Mouse (Mus musculus) gonadal fat pad, adult 2 months (tissue): Measurements from ENCODE around the gene Hipk2. TPM values are rescaled to one million over a fixed set of nuclear protein-coding genes. Genes with fewer than 3 reads are reported as not detected.

Experiments used
- DNase-seq: peaks from one replicate; pipeline ENCODE4 v3.0.0-alpha.2; 2012; ENCODE audit warnings: low read depth
- polyA plus RNA-seq: library from polyadenylated mRNA; depleted of rRNA; stranded (reverse); fragments of >200 nt; gene quantifications from 2 replicates; pipeline ENCODE4 v1.2.3, GENCODE M21; 2012

Hipk2 gene
- polyA plus RNA-seq, 1 experiment, result 48.4 TPM

DNA sequence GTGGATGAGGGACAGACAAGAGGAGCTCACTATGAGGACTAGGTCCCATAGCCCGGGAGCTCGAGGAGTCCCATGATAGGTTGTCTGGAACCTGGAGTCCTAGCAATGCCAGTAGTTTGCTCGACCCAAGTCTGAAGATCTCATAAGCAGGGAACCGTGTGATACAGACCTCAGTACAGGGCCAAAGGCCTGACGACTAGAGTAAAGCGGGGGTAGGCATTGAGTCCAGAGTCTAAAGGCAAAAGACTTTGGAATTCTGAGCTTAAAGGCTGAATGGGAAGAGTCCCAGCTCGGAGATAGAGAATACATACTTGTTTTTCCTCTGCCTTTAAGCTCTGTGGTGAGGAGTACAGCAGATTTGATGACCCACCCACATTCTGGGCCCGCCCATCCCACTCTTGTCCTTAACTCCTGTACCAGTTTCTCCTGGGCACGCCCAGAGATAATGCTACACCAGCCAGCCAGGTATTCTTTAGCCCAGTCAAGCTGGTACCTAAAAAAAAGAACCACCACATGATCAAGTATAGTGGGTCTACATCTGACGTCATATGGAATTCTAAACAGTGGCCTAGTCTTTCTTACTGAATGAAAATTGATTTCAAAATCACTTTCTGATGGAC, 27.0 kb upstream of the Hipk2 start:
- DNase-seq, result no peak

DNA sequence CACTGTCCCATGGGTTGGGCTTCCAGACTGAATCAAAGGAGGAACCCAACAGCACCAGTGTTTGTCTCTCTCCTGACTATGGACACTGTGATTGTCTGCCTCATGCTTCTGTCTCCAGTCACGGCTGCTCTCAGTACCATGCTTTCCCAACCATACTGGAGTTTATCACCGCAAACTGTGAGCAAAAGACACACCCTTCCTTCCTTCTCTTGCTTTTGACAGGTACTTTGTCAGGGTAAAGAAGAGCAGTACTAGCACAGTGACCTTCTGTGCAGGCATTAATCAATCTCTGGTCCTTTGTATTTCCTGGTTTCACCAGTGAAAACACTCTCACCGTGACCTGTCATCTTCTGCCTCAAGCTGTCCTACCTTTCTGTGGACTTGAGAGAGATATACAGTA, 25.7 kb upstream of the Hipk2 start:
- no peak for DNase-seq

DNA sequence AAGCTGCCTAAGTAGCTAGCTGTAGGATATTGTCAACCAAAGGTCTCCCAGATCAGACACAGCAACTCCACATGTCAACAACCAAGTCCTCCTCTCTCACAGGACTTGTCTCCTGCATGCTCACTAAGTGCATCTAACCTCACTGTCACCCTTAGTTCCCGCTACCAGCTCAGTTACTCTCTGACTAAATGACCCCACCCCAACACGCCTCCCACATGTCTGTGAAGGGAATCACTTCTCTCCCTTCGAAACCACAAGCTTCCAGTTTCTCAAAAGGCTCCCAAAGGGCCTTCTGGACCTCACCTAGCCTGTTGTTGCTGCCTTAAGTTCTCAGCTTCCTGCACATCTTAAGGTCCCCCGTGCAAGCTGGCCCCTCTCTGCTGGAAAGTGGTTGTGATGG, 25.2 kb upstream of the Hipk2 start:
- no peak for DNase-seq

DNA sequence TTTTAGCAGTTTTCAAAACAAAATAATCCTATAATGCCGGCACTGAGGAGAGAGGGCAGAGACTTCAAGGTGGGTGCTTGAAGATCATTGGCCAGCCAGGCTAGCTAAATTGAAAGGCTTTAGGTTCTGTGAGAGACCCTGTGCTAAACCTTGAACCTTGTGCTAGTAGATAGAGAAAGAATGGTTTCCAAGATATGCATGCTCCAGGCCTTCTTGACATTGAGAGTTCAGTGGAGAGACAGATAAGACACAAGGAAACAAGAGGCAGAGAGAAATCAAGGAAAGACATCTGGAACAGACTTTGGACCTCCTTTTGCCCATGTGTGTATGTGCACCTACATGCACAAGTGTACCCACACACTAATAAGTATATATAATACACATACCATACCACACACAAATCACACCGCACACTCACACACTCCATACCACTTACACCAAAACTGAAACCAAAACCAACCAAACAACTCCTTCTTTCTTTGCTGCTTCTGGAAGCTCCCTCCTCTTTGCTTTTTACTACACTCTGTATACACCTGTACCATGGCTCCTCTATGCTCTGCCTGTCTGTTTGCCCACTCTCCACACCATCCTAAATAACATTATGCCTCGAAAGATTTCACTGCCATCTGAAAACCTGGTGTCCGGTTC, 24.6 kb upstream of the Hipk2 start:
- no peak for DNase-seq

DNA sequence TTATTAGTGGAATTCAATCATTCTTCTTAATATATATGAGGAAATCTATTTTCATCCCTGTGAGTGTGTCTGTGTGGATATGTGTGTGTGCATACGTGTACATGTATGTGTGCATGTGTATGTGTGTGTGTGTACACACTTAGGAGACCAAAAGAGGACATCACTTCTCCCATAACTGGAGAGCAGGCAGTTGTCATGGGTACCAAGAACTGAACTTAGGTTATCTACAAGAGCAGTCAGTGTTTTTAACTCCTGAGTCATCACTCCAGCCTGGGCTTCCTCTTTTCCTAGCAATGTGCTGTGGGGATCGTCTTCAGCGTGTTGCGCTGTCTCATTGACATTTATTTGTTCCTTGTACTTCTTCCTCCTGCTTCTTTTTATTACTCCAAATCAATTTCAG, 24.1 kb upstream of the Hipk2 start:
- no peak for DNase-seq

DNA sequence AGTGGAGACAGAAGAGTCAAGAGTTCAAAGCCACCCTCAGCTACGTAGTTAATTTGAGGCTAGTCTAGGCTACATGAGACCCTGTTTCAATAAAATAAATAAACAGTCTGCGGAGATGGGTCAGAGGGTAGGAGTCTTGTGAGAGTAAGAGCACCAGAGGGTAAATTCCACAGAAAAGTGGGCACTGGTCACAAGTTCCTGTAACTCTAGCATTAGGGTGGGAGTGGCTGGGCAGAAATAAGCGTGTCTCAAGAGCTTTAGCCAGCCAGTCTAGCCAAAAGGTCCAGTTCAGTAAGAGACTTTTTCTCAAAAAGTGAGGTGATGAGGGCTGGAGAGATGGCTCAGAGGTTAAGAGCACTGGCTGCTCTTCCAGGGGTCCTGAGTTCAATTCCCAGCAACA, 17.6 kb upstream of the Hipk2 start:
- DNase-seq, result no peak

DNA sequence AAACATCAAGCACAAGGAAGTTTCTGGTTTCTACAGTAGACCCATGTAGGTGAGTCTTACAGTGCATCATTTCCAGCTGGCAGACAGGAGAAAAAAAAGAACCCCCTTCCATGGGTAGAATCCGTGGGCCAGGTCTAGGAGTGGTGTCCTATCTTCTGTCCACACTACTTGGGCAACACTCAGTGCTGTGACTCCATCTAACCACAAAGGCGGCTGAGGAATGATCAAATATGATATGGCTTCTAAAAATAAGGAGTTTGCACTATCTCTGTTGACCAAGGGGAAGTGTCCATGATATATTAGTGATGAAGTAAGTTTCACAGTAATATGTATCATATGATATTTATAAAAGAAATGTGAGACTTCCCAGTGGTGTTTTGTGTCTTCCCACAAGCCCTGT, 16.1 kb upstream of the Hipk2 start:
- DNase-seq, result no peak

DNA sequence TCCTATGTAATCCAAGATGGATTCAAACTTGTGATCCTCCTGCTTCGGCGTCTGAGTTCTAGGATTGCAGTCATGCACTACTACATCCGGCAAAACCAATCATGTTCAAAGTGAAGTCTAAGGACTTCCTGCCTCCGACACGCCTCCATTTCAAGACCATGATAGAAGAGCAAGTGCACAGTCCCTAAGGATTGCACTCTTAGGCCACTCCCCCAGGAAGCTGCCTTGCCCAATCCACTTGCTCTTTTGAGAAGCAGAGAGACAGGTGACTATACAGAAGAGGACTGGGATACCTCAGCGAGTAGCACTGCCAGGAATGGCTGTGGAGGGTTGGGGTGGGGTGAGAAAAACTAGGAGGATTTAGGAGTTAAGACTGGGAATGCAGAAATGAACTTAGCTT, 13.2 kb upstream of the Hipk2 start:
- no peak for DNase-seq

DNA sequence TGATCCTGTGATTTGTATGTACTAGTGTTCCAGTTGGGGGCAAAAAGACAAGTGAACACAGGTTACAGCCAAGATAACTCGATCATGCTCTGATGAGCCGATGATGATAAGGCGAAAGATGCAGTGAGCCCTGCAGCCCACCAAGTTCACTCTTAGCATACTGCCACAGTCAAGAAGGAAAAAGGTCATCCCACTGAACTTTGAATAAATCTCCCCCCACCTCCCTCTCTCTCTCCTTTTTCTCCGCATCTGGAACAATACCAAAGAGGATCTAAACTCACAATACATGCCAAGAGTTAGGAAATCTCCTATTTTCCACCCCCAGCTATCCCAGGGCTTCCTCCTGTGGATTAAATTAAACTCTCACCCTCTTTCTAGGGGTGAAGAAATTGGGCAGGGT, 11.5 kb upstream of the Hipk2 start:
- DNase-seq, result no peak

DNA sequence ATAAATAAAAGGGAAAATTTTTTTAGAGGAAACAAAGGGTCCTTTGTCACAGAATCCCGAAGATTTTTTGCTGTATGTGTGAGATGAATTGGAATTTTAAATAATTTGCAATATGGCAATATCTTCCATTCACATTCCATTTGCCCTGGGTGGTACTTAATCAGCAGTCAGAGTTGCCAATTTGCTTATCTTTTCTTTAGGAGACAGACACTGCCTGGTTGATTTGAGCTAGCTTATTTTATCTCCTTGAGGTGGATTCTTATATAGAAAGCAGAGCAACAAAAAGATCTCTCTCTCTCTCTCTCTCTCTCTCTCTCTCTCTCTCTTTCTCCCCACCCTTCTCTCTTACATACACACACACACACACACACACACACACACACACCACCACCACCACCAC, 9.2 kb upstream of the Hipk2 start:
- no peak for DNase-seq

DNA sequence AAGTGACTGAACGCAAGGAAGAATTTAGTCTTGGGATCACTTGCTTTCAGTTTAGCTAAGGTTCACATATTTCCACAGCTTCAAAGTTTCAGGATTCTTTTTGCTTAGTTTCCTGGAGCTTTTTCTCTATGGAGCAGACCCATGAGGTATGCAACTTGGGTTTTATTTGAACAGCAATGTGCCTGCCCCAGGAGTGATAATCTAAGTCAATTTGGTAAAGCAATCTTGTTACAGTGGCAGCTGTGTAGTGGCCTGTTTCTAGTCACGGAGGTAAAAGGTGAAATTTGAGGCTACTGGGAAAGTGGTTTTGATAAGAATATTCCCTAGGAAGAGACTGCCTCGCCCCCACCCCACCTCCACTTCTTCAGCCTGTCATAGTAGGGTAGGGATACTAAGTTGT, 8.5 kb upstream of the Hipk2 start:
- no peak for DNase-seq

DNA sequence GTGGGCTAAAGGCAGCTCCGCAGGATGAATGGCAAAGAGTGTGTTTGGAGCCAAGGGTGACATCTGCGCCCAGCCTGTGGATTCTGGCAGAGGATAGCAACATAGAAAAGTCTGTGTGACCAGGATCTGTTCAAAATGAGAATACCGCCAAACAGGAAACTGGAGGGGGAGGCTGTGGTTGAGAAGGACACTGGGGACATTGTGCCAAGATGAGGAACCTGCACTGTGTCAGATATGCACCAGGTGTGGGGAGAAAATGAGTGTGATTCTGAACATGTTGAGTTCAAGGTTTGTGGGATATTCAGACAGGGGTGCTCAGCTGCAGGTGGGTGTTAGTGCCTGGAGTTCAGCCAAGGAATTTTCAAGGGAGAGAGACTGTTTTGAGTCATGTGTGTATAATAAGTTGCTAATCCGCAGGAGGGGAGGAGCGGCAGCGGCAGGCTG, 6.8 kb upstream of the Hipk2 start:
- DNase-seq, result no peak

DNA sequence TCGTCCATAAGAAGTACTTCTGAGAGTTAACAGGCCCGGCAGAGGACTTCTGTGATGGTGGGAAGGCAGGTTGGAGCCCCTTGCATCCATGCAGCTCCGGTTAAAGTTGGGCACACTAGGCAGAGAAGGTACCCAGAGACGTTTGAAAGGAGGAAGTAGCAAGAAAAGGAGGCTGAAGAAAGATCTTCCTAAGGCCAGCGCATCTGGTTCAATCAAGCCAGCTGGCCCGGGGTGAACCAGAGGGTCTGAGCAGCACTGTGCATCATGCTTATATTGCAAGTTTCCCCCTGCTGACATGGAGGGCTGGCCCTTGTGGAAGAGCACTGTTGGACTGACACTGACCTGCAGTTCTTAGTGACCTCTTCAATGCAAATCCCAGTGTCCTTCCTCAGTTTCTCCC, 6.0 kb upstream of the Hipk2 start:
- DNase-seq, result no peak

DNA sequence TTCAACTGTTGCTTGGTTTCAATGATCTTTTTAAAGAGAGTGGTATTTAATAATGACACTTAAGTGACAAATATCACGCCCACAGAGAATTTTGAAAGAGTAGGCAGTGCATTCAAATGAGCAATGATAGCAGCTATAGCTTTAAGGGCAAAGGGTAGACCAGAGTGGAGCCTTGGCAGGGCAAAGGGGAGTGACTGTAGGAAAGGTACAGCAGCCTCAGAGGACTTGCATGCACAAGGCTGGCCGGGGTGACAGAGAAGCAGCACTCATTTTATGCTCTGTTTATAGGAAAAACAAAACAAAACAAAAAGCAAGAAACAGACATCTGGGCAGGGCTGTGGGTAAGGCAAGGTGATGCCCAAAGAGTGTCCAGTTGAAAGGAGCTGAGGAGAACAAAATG, 5.5 kb upstream of the Hipk2 start:
- no peak for DNase-seq

DNA sequence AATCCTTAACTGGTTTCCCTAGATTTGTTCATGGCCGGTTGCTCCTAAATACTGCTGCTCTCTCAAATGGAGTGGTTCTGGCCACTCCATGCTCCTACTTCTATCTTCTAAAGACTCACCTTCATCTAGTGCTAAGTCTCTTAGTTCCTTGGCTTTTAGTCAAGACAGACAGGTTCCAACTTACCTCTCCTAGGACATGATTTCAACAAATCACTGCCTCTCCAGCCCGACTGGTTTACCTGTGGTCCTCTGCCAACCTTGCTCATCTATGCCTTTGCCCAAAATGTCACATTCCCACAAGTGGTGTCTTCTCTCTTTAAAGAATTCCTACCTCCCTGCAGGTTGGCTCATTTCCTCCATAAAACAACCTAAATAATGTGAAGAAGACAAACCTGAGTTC, 1.7 kb upstream of the Hipk2 start:
- peak; percentile 90 for DNase-seq

DNA sequence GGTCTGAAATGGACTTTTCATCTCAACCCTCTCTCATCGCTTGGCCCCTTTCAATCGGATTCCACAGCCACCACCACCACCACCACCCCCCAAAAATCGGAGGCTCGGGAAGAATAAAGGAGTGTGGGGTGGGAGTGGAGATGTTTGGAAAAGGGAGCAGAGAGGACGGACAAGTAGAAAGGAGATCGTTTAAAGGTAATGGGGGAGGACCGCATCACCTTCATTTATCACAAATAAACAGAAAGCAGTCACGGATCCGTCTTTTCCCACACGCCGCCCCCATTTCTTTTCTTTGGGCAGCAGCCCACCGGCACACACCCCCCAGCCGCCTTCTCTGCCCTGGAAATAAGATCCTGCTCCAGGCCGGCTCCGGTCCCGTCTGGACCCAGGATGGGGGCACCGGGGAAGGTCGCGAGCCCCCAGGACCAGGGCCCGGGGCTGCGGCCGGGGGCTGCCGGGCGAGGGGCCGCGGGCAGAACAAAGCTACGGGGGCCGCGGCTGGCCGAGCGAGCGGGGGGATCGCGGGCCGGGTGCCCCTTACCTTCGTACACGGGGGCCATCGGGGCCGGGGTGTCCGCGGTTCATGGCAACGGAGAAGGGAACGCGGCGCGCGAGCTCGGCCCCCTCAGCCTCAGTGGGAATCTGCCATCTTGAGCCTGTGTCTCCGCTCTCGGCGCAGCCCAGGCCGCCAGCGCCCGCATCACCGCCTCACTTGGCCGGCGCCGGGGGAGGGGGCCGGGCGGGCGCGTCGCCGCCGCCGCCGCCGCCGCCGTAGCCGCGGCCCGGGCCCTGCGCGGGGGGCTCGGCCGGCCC, 501 bp downstream of the Hipk2 start, which contains the start of gene Tbxas1:
Gene Tbxas1, plus strand, starts transcription at position 147 of the 813 bp plus-strand sequence.
- no peak for DNase-seq

DNA sequence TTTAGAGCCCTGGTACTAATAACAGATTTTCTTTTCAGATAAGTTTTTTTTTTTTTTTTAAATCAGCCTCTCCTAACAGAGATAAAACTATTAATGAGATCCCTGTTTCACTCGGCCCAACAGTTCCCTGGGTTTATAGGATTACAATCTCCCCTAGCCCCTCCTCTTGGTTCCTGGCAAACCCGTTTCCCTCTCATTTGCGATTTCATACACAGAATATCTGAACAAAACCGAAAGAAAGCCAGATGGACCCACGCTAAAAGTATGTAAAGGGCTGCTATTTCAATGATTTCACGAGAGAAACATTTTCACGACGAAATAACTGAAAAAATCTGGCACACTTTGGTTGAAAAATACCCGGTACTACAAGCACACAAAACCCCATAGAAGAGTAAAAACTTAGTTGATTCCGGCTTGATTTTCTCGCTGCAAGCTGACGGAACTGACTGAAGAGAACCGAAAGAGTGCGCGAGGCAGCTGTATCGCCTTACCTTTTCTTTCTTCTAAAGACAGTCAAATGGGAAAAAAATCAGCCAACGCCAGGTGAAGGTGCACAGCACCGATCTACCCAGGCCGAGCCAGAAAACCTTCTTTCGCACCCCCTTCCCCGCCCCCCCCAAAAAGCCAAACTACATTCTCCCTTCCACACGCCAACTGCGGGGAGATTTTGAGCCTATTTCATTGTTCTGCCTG, 1.3 kb downstream of the Hipk2 start:
- no peak for DNase-seq

DNA sequence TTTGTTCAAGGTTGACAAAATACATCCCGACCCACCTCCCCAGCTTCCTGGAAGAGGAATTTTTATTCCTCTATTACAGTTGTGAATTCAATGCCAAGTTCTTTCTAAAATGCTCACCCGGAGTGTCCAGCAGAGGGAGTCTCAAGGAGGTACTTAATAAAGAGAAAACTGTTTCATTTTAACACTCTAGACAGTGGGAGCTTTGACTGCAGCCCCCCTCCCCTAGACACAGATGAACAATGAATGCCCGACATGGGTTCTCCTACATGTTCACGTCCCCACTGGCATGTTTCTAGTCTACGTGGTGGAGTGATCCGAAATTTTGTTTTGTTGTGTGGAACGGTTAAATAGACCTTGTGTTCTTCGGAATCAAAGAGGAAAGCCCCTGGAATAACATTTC, 1.9 kb downstream of the Hipk2 start:
- DNase-seq, result no peak

DNA sequence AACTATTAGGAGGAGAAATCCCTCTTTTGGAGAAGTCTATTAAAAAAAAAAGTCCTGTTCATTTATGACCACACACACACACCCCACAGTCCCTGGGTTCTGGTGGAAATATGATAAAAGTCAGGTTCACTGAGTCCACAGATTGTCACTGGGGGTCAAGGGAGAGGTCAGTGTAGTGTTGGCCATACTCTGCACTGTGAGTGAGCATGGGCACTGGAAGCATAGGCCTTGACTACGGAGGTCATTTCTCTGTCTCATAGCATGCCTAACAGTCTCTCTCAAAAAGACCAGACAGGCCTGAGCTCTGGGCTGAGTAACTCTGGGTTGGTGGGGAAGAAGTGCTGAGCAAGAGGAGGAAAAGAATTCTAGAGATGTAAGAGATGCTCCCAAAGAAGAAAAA, 2.6 kb downstream of the Hipk2 start:
- no peak for DNase-seq

DNA sequence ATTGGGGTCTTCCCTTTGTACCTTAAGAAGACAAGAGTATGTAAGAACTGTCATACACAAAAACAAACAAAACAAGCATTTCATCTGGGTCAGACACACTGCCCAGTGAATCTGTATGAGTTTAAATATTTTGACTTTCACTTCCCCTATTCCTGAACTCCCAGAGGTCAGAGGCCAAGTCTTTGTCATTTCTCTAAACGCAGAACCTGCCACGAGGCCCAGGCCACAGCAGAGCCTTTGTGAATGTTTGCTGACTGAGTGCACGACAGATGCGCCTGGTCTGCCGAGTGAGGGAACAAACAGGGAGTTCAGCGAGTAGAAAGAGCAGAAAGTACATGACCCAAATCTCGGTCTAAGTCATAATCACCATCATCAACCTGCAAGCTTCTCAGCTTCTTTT, 4.9 kb downstream of the Hipk2 start:
- no peak for DNase-seq

DNA sequence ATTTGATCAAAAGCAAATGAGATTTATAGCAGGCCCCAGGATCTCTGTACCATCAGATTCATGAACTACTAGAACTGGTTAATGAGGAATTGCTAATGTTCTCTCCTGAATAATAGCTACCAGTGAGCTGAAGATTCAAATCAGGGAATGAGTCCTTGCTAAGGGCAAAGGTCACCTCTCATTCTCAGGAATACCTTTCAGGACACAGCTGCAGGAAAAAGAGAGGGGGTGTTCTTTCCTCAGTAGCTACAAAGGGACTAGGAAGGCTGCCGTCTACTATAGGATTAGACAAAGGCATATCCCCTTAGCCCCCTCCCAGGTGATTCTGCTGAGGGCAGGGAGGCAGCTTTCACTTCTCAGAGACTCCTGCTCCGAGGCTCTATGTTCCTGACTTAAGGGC, 5.9 kb downstream of the Hipk2 start:
- no peak for DNase-seq

DNA sequence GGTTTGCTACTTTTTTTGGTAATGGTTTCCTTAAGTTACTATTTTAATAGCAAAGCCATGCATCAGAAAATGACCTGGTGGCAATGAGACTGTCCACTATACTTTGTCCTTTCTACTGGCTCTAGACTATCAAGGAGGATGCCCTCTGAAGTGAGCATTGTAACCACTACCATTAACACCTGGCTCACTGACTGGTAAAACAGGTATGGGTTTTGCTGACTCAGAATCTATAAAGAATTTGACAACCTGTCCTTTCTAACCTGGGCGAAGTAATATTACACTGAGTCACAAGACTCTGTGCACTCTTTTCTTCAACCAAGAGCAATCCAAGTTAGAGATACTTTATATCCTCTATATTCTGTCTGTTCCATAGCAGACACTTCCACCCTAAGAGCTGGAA, 7.0 kb downstream of the Hipk2 start:
- DNase-seq, result no peak

DNA sequence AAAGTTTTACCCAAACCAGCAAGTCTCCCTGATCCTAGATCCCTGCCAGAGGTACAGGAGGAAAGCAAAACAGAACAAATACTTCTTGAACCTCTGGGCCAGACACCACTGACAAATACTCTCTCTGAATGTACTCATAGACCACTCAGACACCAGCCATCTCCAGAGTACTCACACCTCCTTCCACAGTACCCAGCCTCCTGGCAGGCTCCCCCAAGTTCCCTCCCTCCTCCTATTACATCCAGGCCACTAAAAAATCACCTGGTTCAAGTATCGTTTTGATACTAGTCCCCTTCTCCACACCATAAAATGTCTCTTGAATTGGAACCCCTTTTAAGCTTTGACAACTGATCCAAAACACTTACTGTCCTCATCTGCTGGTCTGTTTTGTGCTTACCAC, 8.7 kb downstream of the Hipk2 start:
- no peak for DNase-seq
